Mouse (Mus musculus): Measurements from ENCODE around the gene Lrrn3. TPM values are rescaled to one million over a fixed set of nuclear protein-coding genes. Genes with fewer than 3 reads are reported as not detected.

Gene Lrrn3
- total RNA-seq, 2 experiments from 2014 or later = 74.0 to 78.8 TPM

- no peak for DNase-seq (ENCODE audit: low spot score in 2 of 2)
Measured at GRCm38 (mm10) chr12:41436206-41436985, 49.8 kb downstream of the Lrrn3 start.

- no peak for DNase-seq (ENCODE audit: low spot score in 2 of 2)
Measured at GRCm38 (mm10) chr12:41428806-41429205, 57.4 kb downstream of the Lrrn3 start.

- no peak for DNase-seq (ENCODE audit: low spot score in 2 of 2)
Measured at GRCm38 (mm10) chr12:41427464-41427863, 58.8 kb downstream of the Lrrn3 start.

GRCm38 (mm10) chr12:41425101-41425679 lies 61.0 kb downstream of the Lrrn3 start:
- no peak for DNase-seq (ENCODE audit: low spot score in 2 of 2)

GRCm38 (mm10) chr12:41417961-41418360 lies 68.3 kb downstream of the Lrrn3 start:
- DNase-seq (ENCODE audit: low spot score in 2 of 2) = no peak

- no peak for DNase-seq (ENCODE audit: low spot score in 2 of 2)
Measured at GRCm38 (mm10) chr12:41417099-41417498, 69.1 kb downstream of the Lrrn3 start.

GRCm38 (mm10) chr12:41416635-41417034 lies 69.6 kb downstream of the Lrrn3 start:
- DNase-seq (ENCODE audit: low spot score in 2 of 2) = no peak

- DNase-seq (ENCODE audit: low spot score in 2 of 2) = no peak
Measured at GRCm38 (mm10) chr12:41409431-41409830, 76.8 kb downstream of the Lrrn3 start.

- DNase-seq (ENCODE audit: low spot score in 2 of 2) = no peak
Measured at GRCm38 (mm10) chr12:41401923-41402322, 84.3 kb downstream of the Lrrn3 start.
